Mouse (Mus musculus): Measurements from ENCODE around the gene Dclre1c. TPM values are rescaled to one million over a fixed set of nuclear protein-coding genes. Genes with fewer than 3 reads are reported as not detected.
A peak's percentile ranks its signal among the peaks of the same experiment; 100 is the strongest.

Gene Dclre1c
- polyA plus RNA-seq, 1 experiment from 2014 or later: 8.7 TPM

DNA sequence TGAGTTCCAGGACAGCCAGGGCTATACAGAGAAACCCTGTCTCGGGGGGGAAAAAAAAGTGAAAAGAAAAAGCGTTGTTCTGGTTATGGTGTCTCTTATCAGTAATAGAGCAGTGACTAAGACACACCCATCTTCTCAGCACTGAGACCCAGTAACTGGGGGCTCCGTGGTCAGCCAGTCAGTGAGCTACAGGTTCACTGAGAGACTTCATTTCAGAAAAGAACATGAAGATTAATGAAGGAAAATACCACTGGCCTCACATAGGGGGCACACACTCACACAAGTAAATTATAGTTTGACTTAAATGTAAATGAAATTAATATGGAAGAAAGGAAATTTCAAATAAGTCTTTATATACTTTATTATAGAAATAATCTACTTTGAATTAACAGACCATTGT, 56.3 kb downstream of the Dclre1c start:
- WGBS: 86% methylated on average over 3 of the region's 3 CpGs
- peaks cover 5% of the 10 kb centered on the region for H3K9me3 ChIP-seq
- no peak overlapping the region for H3K4me2 ChIP-seq
- ATAC-seq (ENCODE audit: low FRiP score): no peak
- no peaks in the 10 kb centered on the region for H3K36me3 ChIP-seq (replicated peaks)
- H3K27me3 ChIP-seq: no peaks in the 10 kb centered on the region
- H3K27ac ChIP-seq: no peak overlapping the region
- H3K4me1 ChIP-seq: peaks cover 6% of the 10 kb centered on the region; the same call in 1 of the 2 replicates
- H3K9ac ChIP-seq: no peak overlapping the region
- no peak overlapping the region for H3K4me3 ChIP-seq (replicated peaks)

DNA sequence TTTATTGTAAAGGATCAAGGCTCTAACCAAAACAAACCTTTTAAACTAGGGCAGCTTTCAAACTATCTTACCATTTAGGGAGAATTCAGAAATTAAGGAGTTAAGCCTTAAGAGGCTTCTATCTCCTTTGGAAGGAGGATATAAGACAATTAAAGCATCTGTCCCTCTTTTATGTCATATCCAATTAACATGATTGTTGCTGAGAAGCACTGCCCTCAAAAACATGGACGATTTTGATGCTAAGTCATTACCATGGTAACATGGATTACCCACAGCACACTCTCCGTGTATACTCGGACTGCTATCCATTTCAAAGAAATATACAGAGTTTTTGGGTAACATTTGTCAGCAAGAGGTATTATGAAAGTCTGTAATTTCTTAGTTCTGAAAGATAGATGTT, 65.9 kb downstream of the Dclre1c start:
- Histone ChIP-seq H3K4me1 (no peaks in the 10 kb centered on the region), H3K9me3 (no peaks in the 10 kb centered on the region), H3K9ac (no peak overlapping the region), H3K27me3 (no peaks in the 10 kb centered on the region), H3K4me2 (no peak overlapping the region), H3K27ac (no peak overlapping the region), H3K36me3 (replicated peaks) (peaks cover 51% of the 10 kb centered on the region), H3K4me3 (replicated peaks) (no peak overlapping the region)
- no peak for ATAC-seq (ENCODE audit: low FRiP score)
- WGBS: 74% methylated on average over 3 of the region's 3 CpGs

DNA sequence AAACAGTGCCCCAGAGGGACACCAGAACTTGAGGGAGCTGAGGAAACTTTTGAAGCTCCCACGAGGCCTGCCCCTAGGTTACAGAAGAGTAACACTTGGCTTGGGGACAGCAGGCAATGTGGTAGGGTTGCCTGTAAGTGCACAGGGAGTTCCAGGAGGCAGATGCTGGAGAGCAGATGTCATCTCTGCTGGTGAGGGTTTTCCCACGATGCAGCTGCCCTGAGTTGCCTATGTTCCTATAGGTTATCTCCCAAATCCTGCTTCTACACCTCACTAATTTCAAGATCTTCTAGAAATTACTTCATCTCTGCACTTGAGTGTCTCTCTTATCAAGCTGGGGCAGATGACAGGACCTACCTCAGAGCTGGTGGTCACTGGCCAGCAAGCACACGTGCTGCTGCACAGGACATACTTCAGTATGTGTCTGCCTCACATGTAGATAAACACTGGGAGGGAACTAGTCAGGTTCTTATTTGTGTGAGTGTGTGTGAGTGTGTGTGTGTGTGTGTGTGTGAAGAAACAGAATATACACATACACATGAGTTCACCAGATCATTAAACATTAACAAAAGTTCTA, 70.0 kb downstream of the Dclre1c start:
- Histone ChIP-seq H3K36me3 (replicated peaks) (peaks cover 81% of the 10 kb centered on the region), H3K27ac (no peak overlapping the region), H3K9ac (no peak overlapping the region), H3K4me2 (no peak overlapping the region), H3K27me3 (no peaks in the 10 kb centered on the region), H3K4me3 (replicated peaks) (no peak overlapping the region), H3K9me3 (no peaks in the 10 kb centered on the region), H3K4me1 (no peaks in the 10 kb centered on the region)
- WGBS: 99% methylated on average over 3 of the region's 3 CpGs
- ATAC-seq (ENCODE audit: low FRiP score): no peak

DNA sequence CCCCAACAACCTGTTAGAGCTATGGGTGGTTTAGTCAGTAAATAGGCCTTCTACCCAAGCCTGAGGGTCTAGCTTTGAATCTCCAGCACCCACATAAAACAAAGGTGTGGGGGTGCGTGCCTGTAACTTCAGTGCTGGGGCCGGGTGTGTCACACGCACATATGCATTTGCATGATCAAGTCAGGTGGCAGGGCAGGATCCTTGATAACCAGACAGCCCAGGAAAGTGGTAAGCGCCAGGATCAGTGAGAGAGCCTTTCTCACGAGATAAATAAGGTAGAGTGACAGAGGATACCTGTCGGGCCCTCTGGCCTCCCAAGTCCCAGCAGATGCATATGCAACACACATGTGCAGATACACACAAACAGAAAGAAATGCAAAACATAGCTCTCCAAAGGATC, 75.6 kb downstream of the Dclre1c start:
- H3K27ac ChIP-seq: no peak overlapping the region
- no peak overlapping the region for H3K4me2 ChIP-seq
- no peaks in the 10 kb centered on the region for H3K27me3 ChIP-seq
- H3K4me3 ChIP-seq (replicated peaks): no peak overlapping the region
- ATAC-seq (ENCODE audit: low FRiP score): no peak
- WGBS: 91% methylated on average over 6 of the region's 6 CpGs
- H3K36me3 ChIP-seq (replicated peaks): peaks cover 70% of the 10 kb centered on the region
- H3K9me3 ChIP-seq: no peaks in the 10 kb centered on the region
- no peak overlapping the region for H3K9ac ChIP-seq
- no peaks in the 10 kb centered on the region for H3K4me1 ChIP-seq

DNA sequence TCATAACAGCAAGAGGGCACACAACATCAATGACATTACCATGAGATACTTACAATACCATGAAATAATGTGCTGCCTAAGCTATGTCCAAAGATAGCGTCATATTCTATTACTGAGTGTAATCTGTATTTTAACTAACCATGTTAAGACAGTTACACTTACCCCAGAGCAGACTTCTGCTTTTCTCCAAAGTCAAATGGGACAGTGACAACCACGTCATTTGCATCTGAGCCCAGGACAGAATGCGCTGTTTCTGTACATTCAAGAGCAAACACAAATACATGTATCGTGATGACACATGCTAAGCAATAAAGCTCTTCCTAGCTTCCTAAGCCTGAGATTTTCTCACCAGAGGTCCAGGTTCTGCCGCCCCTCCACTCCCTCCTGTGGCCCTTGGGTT, 77.0 kb downstream of the Dclre1c start:
- no peak for ATAC-seq (ENCODE audit: low FRiP score)
- H3K9ac ChIP-seq: no peak overlapping the region
- H3K9me3 ChIP-seq: no peaks in the 10 kb centered on the region
- H3K4me3 ChIP-seq (replicated peaks): no peak overlapping the region
- H3K36me3 ChIP-seq (replicated peaks): peaks cover 70% of the 10 kb centered on the region
- H3K27me3 ChIP-seq: no peaks in the 10 kb centered on the region
- no peaks in the 10 kb centered on the region for H3K4me1 ChIP-seq
- WGBS: 96% methylated on average over 5 of the region's 5 CpGs
- H3K27ac ChIP-seq: no peak overlapping the region
- no peak overlapping the region for H3K4me2 ChIP-seq

DNA sequence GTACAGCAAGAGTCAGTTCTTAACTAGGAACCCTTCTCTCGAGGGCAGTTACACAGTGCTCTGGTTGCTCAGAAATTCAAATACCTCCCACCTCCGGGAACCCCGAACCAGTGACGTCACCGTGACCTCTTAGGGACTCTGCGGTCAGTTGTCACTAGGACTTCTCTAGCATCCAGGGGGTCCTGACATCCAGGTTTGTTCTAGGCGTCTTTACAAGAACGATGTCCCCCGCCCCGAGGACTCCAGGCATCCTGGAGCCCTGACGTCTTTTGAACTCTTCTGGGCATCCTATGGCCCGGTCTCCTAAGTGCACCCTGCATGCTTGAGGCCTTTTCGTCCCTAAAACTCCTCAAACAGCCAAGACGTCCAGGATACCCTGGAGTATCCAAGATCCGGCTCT, 88.1 kb downstream of the Dclre1c start:
- Histone ChIP-seq H3K9me3 (no peaks in the 10 kb centered on the region), H3K36me3 (replicated peaks) (peaks cover 32% of the 10 kb centered on the region), H3K27me3 (no peaks in the 10 kb centered on the region), H3K9ac (peak overlapping the region; percentile 88), H3K27ac (peak overlapping the region; percentile 86), H3K4me3 (replicated peaks) (peak overlapping the region; percentile 78), H3K4me2 (peak overlapping the region; percentile 72), H3K4me1 (peaks cover 15% of the 10 kb centered on the region)
- ATAC-seq (ENCODE audit: low FRiP score): no peak
- under 1% methylated on average over 15 of the region's 15 CpGs for WGBS

DNA sequence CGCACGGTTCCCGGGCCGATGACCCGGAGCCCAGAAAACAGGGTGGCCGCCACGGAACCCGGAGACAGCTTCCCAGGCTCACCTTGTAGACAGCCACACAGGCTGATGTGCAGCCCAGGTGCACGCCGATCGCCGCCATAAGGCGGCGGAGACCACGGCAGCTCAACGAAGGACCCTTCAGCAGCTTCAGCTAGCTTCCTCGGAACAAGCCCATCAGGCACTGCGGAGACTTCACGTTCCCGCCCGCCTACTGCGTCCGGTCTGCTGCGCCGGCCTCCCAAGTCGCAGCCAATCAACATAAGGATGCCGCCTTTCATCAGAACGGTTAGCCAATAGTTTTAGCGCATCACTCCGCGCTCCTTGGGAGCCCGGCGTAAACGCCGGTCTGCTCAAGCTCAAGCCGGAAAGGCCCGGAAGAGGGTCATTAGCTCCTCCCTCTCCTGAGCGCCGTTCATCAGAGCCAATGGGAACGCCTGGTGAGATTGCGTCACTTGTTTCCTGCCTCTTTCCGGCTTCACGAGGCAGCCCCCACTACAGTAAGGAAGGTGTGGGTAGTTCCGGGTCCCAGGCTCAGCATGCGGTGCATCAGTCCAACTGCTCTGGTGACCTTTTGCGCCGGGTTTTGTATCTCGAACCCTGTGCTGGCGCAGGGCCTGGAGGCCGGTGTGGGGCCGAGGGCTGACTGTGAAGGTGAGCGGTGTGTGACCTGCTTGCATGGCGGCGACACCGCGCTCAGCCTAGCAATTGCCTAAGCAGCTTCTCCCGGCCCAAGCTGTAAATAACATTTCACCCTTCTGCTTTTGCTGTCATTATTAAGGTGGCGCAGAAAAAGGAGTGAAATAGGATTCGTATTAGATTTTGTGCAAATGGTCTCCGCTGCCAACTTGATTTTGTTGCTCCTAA, 88.9 kb downstream of the Dclre1c start, which contains the start of the genes Gm45902, Hspa14 and Cdnf:
Gene Gm45902 (minus strand): TSS at position 239 of the 903 bp plus-strand sequence.
Gene Hspa14 (minus strand): TSS at position 263 of the 903 bp plus-strand sequence.
Gene Cdnf (plus strand): TSS at position 479 of the 903 bp plus-strand sequence.
- peak within 1 kb of the TSS; percentile 88 for H3K9ac ChIP-seq
- H3K4me3 ChIP-seq (replicated peaks): peak within 1 kb of the TSS; percentile 78
- no peaks in the 10 kb centered on the region for H3K27me3 ChIP-seq
- H3K27ac ChIP-seq: peak within 1 kb of the TSS; percentile 86
- H3K4me1 ChIP-seq: peaks cover 15% of the 10 kb centered on the region
- H3K4me2 ChIP-seq: peak within 1 kb of the TSS; percentile 72
- WGBS: under 1% methylated on average over 60 of the region's 60 CpGs
- peaks cover 25% of the 10 kb centered on the region for H3K36me3 ChIP-seq (replicated peaks)
- peak; percentile 100 for ATAC-seq (ENCODE audit: low FRiP score)
- H3K9me3 ChIP-seq: no peaks in the 10 kb centered on the region

Other genes starting within 250 kb of the Dclre1c start
- gene Nmt2, start 139.9 kb upstream of the Dclre1c start, polyA plus RNA-seq (2016; fragmentation: Nextera tagmentation; extraction: Ambion mirVana): 64.2 and 66.9 TPM in 2 replicates
- gene Rpp38, start 91.5 kb upstream of the Dclre1c start, polyA plus RNA-seq (2016; fragmentation: Nextera tagmentation; extraction: Ambion mirVana): 16.8 and 17.6 TPM in 2 replicates
- gene Acbd7, start 88.0 kb upstream of the Dclre1c start, polyA plus RNA-seq (2016; fragmentation: Nextera tagmentation; extraction: Ambion mirVana): 0.69 and 1.2 TPM in 2 replicates
- not detected in 2 replicates for gene Olah, start 26.9 kb upstream of the Dclre1c start, polyA plus RNA-seq (2016; fragmentation: Nextera tagmentation; extraction: Ambion mirVana)
- 2.1 and 3.2 TPM in 2 replicates for gene Meig1, start 1.5 kb upstream of the Dclre1c start, polyA plus RNA-seq (2016; fragmentation: Nextera tagmentation; extraction: Ambion mirVana)
- 37.8 and 40.3 TPM in 2 replicates for gene Suv39h2, start 50.9 kb downstream of the Dclre1c start, polyA plus RNA-seq (2016; fragmentation: Nextera tagmentation; extraction: Ambion mirVana)
- 11.1 and 11.4 TPM in 2 replicates for gene Gm45902, start 88.7 kb downstream of the Dclre1c start, polyA plus RNA-seq (2016; fragmentation: Nextera tagmentation; extraction: Ambion mirVana)
- gene Hspa14, start 88.7 kb downstream of the Dclre1c start, polyA plus RNA-seq (2016; fragmentation: Nextera tagmentation; extraction: Ambion mirVana): 104 and 107 TPM in 2 replicates
- gene Cdnf, start 88.9 kb downstream of the Dclre1c start, polyA plus RNA-seq (2016; fragmentation: Nextera tagmentation; extraction: Ambion mirVana): 0.08 TPM in 2 replicates
- 44.2 and 49.3 TPM in 2 replicates for gene Fam107b, start 146.4 kb downstream of the Dclre1c start, polyA plus RNA-seq (2016; fragmentation: Nextera tagmentation; extraction: Ambion mirVana)

All from forebrain, embryonic 12.5 days (tissue).